Mouse (Mus musculus) small intestine, adult 2 months (tissue): Measurements from ENCODE around the gene Lpp. TPM values are rescaled to one million over a fixed set of nuclear protein-coding genes. Genes with fewer than 3 reads are reported as not detected.

Experiments used
- H3K27ac ChIP-seq: fragments of 200-500 bp; 2 replicates; pipeline ENCODE4 v1.5.1; 2012; ENCODE audit warnings: low read depth, low read length, control low read depth, inconsistent platforms; ENCODE audit not compliant: insufficient read depth
- H3K27me3 ChIP-seq: fragments of 200-500 bp; 2 replicates; pipeline ENCODE4 v1.6.1; 2012; ENCODE audit warnings: mild to moderate bottlenecking, moderate library complexity, low read length, inconsistent platforms; ENCODE audit not compliant: control insufficient read depth, insufficient read depth
- H3K36me3 ChIP-seq: fragments of 200-500 bp; 2 replicates; pipeline ENCODE4 v1.6.1; 2012; ENCODE audit warnings: mild to moderate bottlenecking, low read length, control low read depth, inconsistent platforms; ENCODE audit not compliant: control insufficient read depth, insufficient read depth
- H3K4me1 ChIP-seq: fragments of 200-500 bp; 2 replicates; pipeline ENCODE4 v1.6.1; 2012; ENCODE audit warnings: low read length, inconsistent platforms, mixed read lengths; ENCODE audit not compliant: control insufficient read depth, insufficient read depth, insufficient read length
- H3K4me3 ChIP-seq: fragments of 200-500 bp; 2 replicates; pipeline ENCODE4 v1.5.1; 2012; ENCODE audit warnings: low read depth, mild to moderate bottlenecking, control low read depth, inconsistent platforms, low read length, moderate library complexity
- CTCF ChIP-seq: fragments of 200-500 bp; IDR thresholded peaks from 2 replicates; pipeline ENCODE4 v1.5.1; 2012; ENCODE audit warnings: low read depth, mild to moderate bottlenecking, control low read depth, inconsistent platforms, low read length, moderate library complexity, mixed read lengths; ENCODE audit not compliant: insufficient replicate concordance, insufficient read length; ENCODE audit errors: extremely low read depth
- POLR2A ChIP-seq: fragments of 200-500 bp; IDR thresholded peaks from 2 replicates; pipeline ENCODE4 v1.6.1; 2012; ENCODE audit warnings: low read depth, mild to moderate bottlenecking, control low read depth, inconsistent platforms, low read length, moderate library complexity
- WGBS: fragments of 180-500 bp; shearing (Covaris S2); methylation state at CpG from one replicate; pipeline ENCODE4 v1.1.7; 2018; 5-methylcytosine and 5-hydroxymethylcytosine counted together
- polyA plus RNA-seq: library from polyadenylated mRNA; depleted of rRNA; stranded (reverse); fragments of >200 nt; gene quantifications from 2 replicates; pipeline ENCODE4 v1.2.3, GENCODE M21; 2012

Gene Lpp
- polyA plus RNA-seq, 1 experiment = 23.6 TPM

- H3K27me3 ChIP-seq = no peaks in the 10 kb centered on the region
- 67% methylated on average over 3 of the region's 3 CpGs for WGBS
- TF ChIP-seq CTCF = no peak
- TF ChIP-seq POLR2A = no peak
- H3K4me1 ChIP-seq = peaks cover 1% of the 10 kb centered on the region; the same call in 1 of the 2 replicates
- H3K4me3 ChIP-seq = no peak overlapping the region
- no peaks in the 10 kb centered on the region for H3K36me3 ChIP-seq
- no peak overlapping the region for H3K27ac ChIP-seq
These were observed 631.3 kb downstream of the Lpp start for GRCm38 (mm10) chr16:25024591-25024990.

- Histone ChIP-seq H3K4me3 (no peak overlapping the region), H3K36me3 (no peaks in the 10 kb centered on the region), H3K27me3 (no peaks in the 10 kb centered on the region), H3K4me1 (peaks cover 1% of the 10 kb centered on the region; the same call in 1 of the 2 replicates), H3K27ac (no peak overlapping the region)
- TF ChIP-seq POLR2A = no peak
- no peak for TF ChIP-seq CTCF
- WGBS = 87% methylated on average over 1 of the region's 1 CpGs
These were observed 632.9 kb downstream of the Lpp start for GRCm38 (mm10) chr16:25026191-25026590.

- Histone ChIP-seq H3K27me3 (no peaks in the 10 kb centered on the region), H3K36me3 (no peaks in the 10 kb centered on the region), H3K4me3 (no peak overlapping the region), H3K27ac (no peak overlapping the region), H3K4me1 (peaks cover 1% of the 10 kb centered on the region; the same call in 1 of the 2 replicates)
- 89% methylated on average over 8 of the region's 8 CpGs for WGBS
- TF ChIP-seq POLR2A = no peak
- no peak for TF ChIP-seq CTCF
These were observed 636.2 kb downstream of the Lpp start for GRCm38 (mm10) chr16:25029548-25029947.

- H3K27ac ChIP-seq = no peak overlapping the region
- no peak overlapping the region for H3K4me3 ChIP-seq
- H3K36me3 ChIP-seq = no peaks in the 10 kb centered on the region
- no peaks in the 10 kb centered on the region for H3K27me3 ChIP-seq
- WGBS = 60% methylated on average over 6 of the region's 6 CpGs
- no peak for TF ChIP-seq CTCF
- TF ChIP-seq POLR2A = no peak
- H3K4me1 ChIP-seq = no peaks in the 10 kb centered on the region
These were observed 644.1 kb downstream of the Lpp start for GRCm38 (mm10) chr16:25037361-25037760.

GRCm38 (mm10) chr16:25038529-25038928 lies 645.2 kb downstream of the Lpp start:
- H3K27ac ChIP-seq = no peak overlapping the region
- H3K4me3 ChIP-seq = no peak overlapping the region
- H3K4me1 ChIP-seq = no peaks in the 10 kb centered on the region
- no peaks in the 10 kb centered on the region for H3K36me3 ChIP-seq
- TF ChIP-seq POLR2A (no peak), CTCF (no peak)
- 79% methylated on average over 6 of the region's 6 CpGs for WGBS
- H3K27me3 ChIP-seq = no peaks in the 10 kb centered on the region

GRCm38 (mm10) chr16:25039904-25040303 lies 646.6 kb downstream of the Lpp start:
- no peak for TF ChIP-seq CTCF
- TF ChIP-seq POLR2A = no peak
- 69% methylated on average over 10 of the region's 10 CpGs for WGBS
- no peaks in the 10 kb centered on the region for H3K4me1 ChIP-seq
- no peak overlapping the region for H3K27ac ChIP-seq
- H3K36me3 ChIP-seq = no peaks in the 10 kb centered on the region
- H3K27me3 ChIP-seq = no peaks in the 10 kb centered on the region
- no peak overlapping the region for H3K4me3 ChIP-seq

GRCm38 (mm10) chr16:25041165-25041564 lies 647.9 kb downstream of the Lpp start:
- no peaks in the 10 kb centered on the region for H3K4me1 ChIP-seq
- WGBS = 92% methylated on average over 8 of the region's 8 CpGs
- H3K27ac ChIP-seq = no peak overlapping the region
- no peak overlapping the region for H3K4me3 ChIP-seq
- H3K36me3 ChIP-seq = no peaks in the 10 kb centered on the region
- no peaks in the 10 kb centered on the region for H3K27me3 ChIP-seq
- TF ChIP-seq CTCF = no peak
- TF ChIP-seq POLR2A = no peak
